8 mouse cellular contexts compared by ENCODE assay signal in genomic region chr4:134496595-134497210, GRCm38 (mm10). TPM values are rescaled to one million over a fixed set of nuclear protein-coding genes. Genes with fewer than 3 reads are reported as not detected.
DNase-seq lines count a peak whose midpoint lies in the region; ATAC-seq and TF ChIP-seq lines count a peak whose summit lies in the region.

TSS of gene Paqr7 (plus strand) at chr4:134496697.

- peak; percentile 76 for ATAC-seq in frontal cortex, adult (ENCODE audit: low TSS enrichment)
- peak; percentile 67 for ATAC-seq in lung, embryonic 14.5 days (ENCODE audit: insufficient read depth)
- peak; percentile 74 for ATAC-seq in neural tube, embryonic 14.5 days (ENCODE audit: low read depth)

- H3K36me3 ChIP-seq in lung, embryonic 14.5 days (ENCODE audit: insufficient read depth) = no peaks in the 10 kb centered on the region
- H3K36me3 ChIP-seq in neural tube, embryonic 14.5 days (ENCODE audit: control insufficient read depth, insufficient read depth, low read length) = no peaks in the 10 kb centered on the region

- 0 out of 2 replicates have a peak, but pooled peaks have one; percentile 10 for TF ChIP-seq CTCF in lung, embryonic 14.5 days (IDR thresholded peaks at IDR 0.05; ENCODE audit: low read depth)

- peak; percentile 78 for DNase-seq in MEL-GATA-1-ER (ENCODE audit: extremely low read depth, low read depth)
- peak; percentile 83 for DNase-seq in cerebellum, adult 8-10 months
- DNase-seq in heart, postnatal 4 days = peak; percentile 72
- peak in 1 of 2 experiments; percentile 82 for DNase-seq in layer of hippocampus, adult 8-10 months (ENCODE audit: low spot score in 2 of 2)
- DNase-seq in lung, embryonic 14.5 days = peak; percentile 76
- DNase-seq in testis, postnatal 10 days (ENCODE audit: low spot score) = peak; percentile 85

- H3K27ac ChIP-seq in lung, embryonic 14.5 days (ENCODE audit: low read depth) = peak within 1 kb of the TSS; percentile 59; the same call in 1 of the 2 replicates
- peak within 1 kb of the TSS; percentile 70 for H3K27ac ChIP-seq in neural tube, embryonic 14.5 days (ENCODE audit: low read depth, low read length)

- H3K4me1 ChIP-seq in lung, embryonic 14.5 days (ENCODE audit: insufficient read depth) = peaks cover 5% of the 10 kb centered on the region; the same call in 1 of the 2 replicates
- peaks cover 15% of the 10 kb centered on the region for H3K4me1 ChIP-seq in neural tube, embryonic 14.5 days (ENCODE audit: control insufficient read depth, insufficient read depth, low read length)

- H3K4me2 ChIP-seq in lung, embryonic 14.5 days = peak within 1 kb of the TSS; percentile 93
- peak within 1 kb of the TSS; percentile 90 for H3K4me2 ChIP-seq in neural tube, embryonic 14.5 days (ENCODE audit: low read depth, low read length)

- WGBS in lung, embryonic 14.5 days = 3% methylated on average over 35 of the region's 35 CpGs
- WGBS in neural tube, embryonic 14.5 days = 3% methylated on average over 35 of the region's 35 CpGs

- peak within 1 kb of the TSS; percentile 58 for H3K9ac ChIP-seq in lung, embryonic 14.5 days
- peak within 1 kb of the TSS; percentile 66 for H3K9ac ChIP-seq in neural tube, embryonic 14.5 days (replicated peaks; ENCODE audit: low read depth, low read length)

- peak within 1 kb of the TSS; percentile 48 for H3K4me3 ChIP-seq in lung, embryonic 14.5 days (ENCODE audit: low read depth, low read length)
- peak within 1 kb of the TSS; percentile 47 for H3K4me3 ChIP-seq in neural tube, embryonic 14.5 days (ENCODE audit: low read depth, low read length)

- H3K27me3 ChIP-seq in lung, embryonic 14.5 days (ENCODE audit: insufficient read depth, low read length) = no peaks in the 10 kb centered on the region
- no peaks in the 10 kb centered on the region for H3K27me3 ChIP-seq in neural tube, embryonic 14.5 days (ENCODE audit: control insufficient read depth, insufficient read depth, low read length)

- no peaks in the 10 kb centered on the region for H3K9me3 ChIP-seq in lung, embryonic 14.5 days (ENCODE audit: low read depth, low read length)
- no peaks in the 10 kb centered on the region for H3K9me3 ChIP-seq in neural tube, embryonic 14.5 days (ENCODE audit: control insufficient read depth, low read length)

RNA-seq across cellular contexts. Expression of gene Paqr7, which starts in this region (rescaled TPM):
- 1 to 10 TPM; 8.2 to 9.0 TPM for total RNA-seq in heart, postnatal 4 days (2021)
- 10 to 100 TPM; 55.4 to 75.1 (median 63.4) TPM for total RNA-seq in layer of hippocampus, adult 8-10 months (2022)
- 1.1 TPM in 2 replicates for polyA plus RNA-seq in lung, embryonic 14.5 days (2014; fragmentation: Nextera tagmentation; extraction: Ambion mirVana)
- polyA plus RNA-seq in neural tube, embryonic 14.5 days (2014; fragmentation: Nextera tagmentation; extraction: Ambion mirVana) = 9.8 and 13.7 TPM in 2 replicates

Comparison
In these comparisons a context has a peak if more than half of its experiments do, and no peak if none do; other contexts are left out.
1. RNA of gene Paqr7 (total RNA-seq): 55.4 to 75.1 TPM in layer of hippocampus, adult 8-10 months; 8.2 to 9.0 TPM in heart, postnatal 4 days; every median in the first group is over 4 times any median in the second.
2. Peak in every context shown above with its lines, with median percentiles within 50 percentile points of each other: ATAC-seq.